Mouse (Mus musculus) ES-Bruce4 (cell line): ENCODE results near the gene Abhd6. TPM values are rescaled to one million over a fixed set of nuclear protein-coding genes. Genes with fewer than 3 reads are reported as not detected.

ENCODE experiments used
- H3K27ac ChIP-seq: 2 replicates; pipeline ENCODE4 v1.5.1; 2012; ENCODE audit warnings: low read length, inconsistent platforms; ENCODE audit not compliant: insufficient read depth
- H3K27me3 ChIP-seq: 2 replicates; pipeline ENCODE4 v1.6.1; 2012; ENCODE audit warnings: mild to moderate bottlenecking, low read length, inconsistent platforms; ENCODE audit not compliant: control insufficient read depth, poor library complexity, insufficient read depth, severe bottlenecking
- H3K36me3 ChIP-seq: 2 replicates; pipeline ENCODE4 v1.6.1; 2012; ENCODE audit warnings: inconsistent platforms, mild to moderate bottlenecking, low read length, moderate library complexity; ENCODE audit not compliant: control insufficient read depth, poor library complexity, insufficient read depth, severe bottlenecking
- H3K4me1 ChIP-seq: one replicate; pipeline ENCODE4 v1.8.1; 2011; ENCODE audit warnings: low read length; ENCODE audit not compliant: control insufficient read depth, insufficient read depth
- H3K4me3 ChIP-seq: 2 replicates; pipeline ENCODE4 v1.5.1; 2011; ENCODE audit warnings: low read depth, mild to moderate bottlenecking, low read length
- H3K9ac ChIP-seq: 2 replicates; pipeline ENCODE4 v1.6.1; 2012; ENCODE audit warnings: low read depth, mild to moderate bottlenecking, inconsistent platforms; ENCODE audit not compliant: poor library complexity, severe bottlenecking
- H3K9me3 ChIP-seq: replicated peaks from 2 replicates; pipeline ENCODE4 v1.6.1; 2012; ENCODE audit warnings: mild to moderate bottlenecking, low read length, inconsistent platforms; ENCODE audit not compliant: control insufficient read depth, poor library complexity, insufficient read depth, severe bottlenecking
- CTCF ChIP-seq: IDR thresholded peaks from one replicate; pipeline ENCODE4 v1.8.1; 2011; ENCODE audit warnings: low read depth, low read length
- EP300 ChIP-seq: IDR thresholded peaks from 2 replicates; pipeline ENCODE4 v1.6.1; 2011; ENCODE audit warnings: low read depth, low read length; ENCODE audit not compliant: insufficient read depth
- POLR2A ChIP-seq: IDR thresholded peaks from one replicate; pipeline ENCODE4 v1.8.1; 2011; ENCODE audit warnings: low read length; ENCODE audit not compliant: insufficient read depth
- polyA plus RNA-seq: library from polyadenylated mRNA; stranded (reverse); fragments of >200 nt; gene quantifications from 2 replicates; pipeline ENCODE4 v1.2.4, GENCODE M21; 2011; ENCODE audit warnings: low read depth; ENCODE audit not compliant: missing spikeins, insufficient read depth, insufficient read length

Gene Abhd6
- polyA plus RNA-seq, 1 experiment, result 12.6 TPM

DNA sequence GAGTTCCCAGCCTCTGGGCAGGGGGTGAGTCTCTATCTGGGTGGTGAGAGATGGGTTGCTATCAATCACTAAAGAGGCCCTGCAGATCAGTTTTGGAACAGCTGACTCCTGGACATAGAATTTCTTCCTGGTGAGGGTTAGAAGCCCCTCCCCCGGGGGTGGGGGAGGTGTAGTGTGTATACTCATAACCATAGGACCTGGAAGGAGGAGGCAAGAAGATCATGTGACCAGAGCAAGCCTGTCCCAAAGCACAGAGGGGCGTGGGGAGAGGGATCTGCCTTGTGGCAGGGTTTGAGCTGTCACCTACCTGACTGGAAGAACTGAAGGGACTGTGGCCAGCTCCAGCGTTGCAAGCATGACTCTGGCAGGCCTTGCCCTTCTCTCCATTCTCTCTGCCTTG is 59.4 kb downstream of the Abhd6 start:
- no peak overlapping the region for H3K4me3 ChIP-seq
- peaks cover 1% of the 10 kb centered on the region for H3K4me1 ChIP-seq
- no peaks in the 10 kb centered on the region for H3K27me3 ChIP-seq
- H3K27ac ChIP-seq, result no peak overlapping the region; the same call in 1 of the 2 replicates
- no peaks in the 10 kb centered on the region for H3K36me3 ChIP-seq
- H3K9me3 ChIP-seq, result no peaks in the 10 kb centered on the region
- TF ChIP-seq CTCF (no peak), EP300 (0 out of 2 replicates have a peak, but pooled peaks have one; percentile 21)
- H3K9ac ChIP-seq, result no peak overlapping the region; the same call in 1 of the 2 replicates

DNA sequence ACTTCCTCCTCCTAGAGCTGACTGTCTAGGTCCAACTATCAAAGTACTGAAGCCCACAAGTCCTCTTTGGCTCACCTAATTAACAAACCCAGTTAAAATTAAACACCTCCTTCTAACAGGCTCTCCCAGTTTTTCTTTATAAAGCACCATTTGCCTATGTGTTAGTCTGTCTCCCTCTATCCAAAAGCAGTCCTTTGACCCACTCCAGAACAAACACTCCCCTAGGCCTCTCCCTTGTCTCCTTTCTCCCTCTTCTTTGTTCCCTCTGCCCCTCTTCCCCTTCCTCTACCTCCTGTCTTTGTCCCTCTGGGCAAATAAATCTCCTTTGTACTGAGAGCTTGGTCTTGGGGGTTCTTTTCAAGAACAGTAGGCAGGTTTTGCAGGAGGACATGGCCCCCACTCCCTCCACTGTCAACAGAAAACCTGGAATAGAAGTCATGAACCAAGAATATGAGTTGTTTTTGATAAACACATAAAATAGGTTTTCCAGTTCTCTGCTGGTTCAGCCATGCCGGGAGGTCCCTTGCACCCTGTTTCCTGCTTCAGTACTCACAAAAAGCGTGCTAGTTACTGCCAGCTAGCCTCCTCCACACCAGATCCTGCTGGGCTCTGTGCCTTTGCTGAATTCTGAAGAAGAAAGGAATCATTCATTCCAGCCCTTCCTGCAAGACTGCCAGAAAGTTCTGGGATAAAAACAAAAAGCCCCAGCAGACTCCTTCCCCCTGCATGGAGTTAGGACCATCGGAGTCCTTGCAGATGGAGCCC is 60.0 kb downstream of the Abhd6 start:
- Histone ChIP-seq H3K36me3 (no peaks in the 10 kb centered on the region), H3K27ac (no peak overlapping the region), H3K9me3 (no peaks in the 10 kb centered on the region), H3K4me3 (no peak overlapping the region), H3K27me3 (no peaks in the 10 kb centered on the region), H3K4me1 (peaks cover 1% of the 10 kb centered on the region), H3K9ac (no peak overlapping the region)
- no peak for TF ChIP-seq POLR2A
- no peak for TF ChIP-seq EP300
- TF ChIP-seq CTCF, result no peak

DNA sequence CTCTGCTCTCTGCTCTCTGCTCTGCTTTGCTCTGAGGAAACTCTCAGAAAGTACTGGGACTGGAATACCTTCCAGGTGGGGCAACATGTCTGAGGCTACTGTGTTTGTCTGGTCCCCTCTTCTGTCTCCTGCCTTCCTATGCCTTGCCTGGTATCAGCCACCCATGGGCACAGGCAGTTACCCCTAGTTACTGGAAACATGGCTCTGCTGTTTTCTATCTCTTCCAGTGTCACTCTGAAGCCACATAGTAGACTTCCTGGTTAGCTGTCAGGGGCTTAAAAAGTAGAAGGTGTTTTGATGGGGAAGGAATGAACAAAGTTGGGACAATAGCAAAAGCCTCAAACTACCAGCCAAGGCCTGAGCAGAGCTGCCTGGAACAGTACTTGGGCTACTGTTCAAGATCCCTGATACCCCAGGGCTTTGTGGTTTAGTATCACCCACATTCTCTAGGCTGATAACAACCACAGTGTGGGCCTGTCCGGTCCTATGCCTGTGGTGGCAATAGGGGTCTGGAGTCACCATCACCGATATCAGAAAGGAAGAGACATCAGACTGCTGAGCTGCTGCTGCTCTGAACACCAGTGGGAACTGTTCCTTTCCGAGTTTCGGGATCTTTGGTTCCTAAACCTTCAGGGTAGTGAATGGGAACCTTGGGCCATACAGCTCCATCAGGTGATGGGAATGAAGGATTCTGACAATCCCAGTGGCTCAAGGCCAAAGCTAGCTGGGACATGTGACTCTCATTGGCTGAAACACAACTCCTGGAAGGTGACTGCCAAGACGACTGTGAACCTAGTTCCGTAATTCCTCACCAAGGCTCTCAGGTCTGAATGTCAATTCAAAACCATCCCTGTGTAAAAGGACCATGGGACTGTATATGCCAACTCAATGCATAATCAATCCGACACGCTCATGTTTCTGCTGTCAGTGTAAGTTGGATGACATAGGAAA is 61.4 kb downstream of the Abhd6 start:
- Histone ChIP-seq H3K27ac (no peak overlapping the region), H3K27me3 (no peaks in the 10 kb centered on the region), H3K36me3 (no peaks in the 10 kb centered on the region), H3K4me1 (peaks cover 1% of the 10 kb centered on the region), H3K9ac (no peak overlapping the region), H3K4me3 (no peak overlapping the region), H3K9me3 (no peaks in the 10 kb centered on the region)
- TF ChIP-seq EP300 (no peak), CTCF (no peak), POLR2A (no peak)

DNA sequence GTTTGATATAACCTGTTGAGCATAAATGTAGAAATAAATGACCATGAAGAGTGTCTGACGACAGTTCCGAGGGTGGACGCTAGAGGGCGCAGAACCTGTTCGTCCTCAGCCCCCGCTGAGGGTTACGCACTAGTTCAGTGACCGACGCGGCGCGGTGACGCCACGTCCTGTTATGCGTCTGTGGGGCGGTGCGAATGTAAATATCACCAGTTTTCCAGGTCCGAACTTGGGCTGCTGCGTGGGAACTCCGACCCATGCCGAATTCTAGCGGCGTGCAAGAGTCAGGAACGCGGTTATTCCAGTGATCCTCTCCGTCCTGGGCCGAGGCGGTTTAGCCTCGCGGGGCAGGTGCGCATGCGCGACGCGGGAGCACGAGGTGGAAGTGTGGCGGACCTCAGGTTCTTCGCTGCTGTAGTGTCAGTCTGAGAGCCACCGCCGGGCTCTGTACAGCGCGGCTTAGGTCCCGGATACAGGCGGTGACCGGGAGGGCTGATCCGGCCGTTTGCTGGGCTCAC is 77.5 kb downstream of the Abhd6 start, which contains the start of gene Rpp14:
Gene Rpp14, plus strand, starts transcription at position 203 of the 515 bp plus-strand sequence.
- Histone ChIP-seq H3K4me3 (peak within 1 kb of the TSS; percentile 93), H3K4me1 (no peaks in the 10 kb centered on the region), H3K27me3 (no peaks in the 10 kb centered on the region), H3K27ac (peak within 1 kb of the TSS; percentile 64), H3K9ac (peak within 1 kb of the TSS; percentile 55), H3K9me3 (no peaks in the 10 kb centered on the region), H3K36me3 (peaks cover 13% of the 10 kb centered on the region)
- TF ChIP-seq EP300 (peak; percentile 75), POLR2A (peak; percentile 56), CTCF (peak; percentile 98)

DNA sequence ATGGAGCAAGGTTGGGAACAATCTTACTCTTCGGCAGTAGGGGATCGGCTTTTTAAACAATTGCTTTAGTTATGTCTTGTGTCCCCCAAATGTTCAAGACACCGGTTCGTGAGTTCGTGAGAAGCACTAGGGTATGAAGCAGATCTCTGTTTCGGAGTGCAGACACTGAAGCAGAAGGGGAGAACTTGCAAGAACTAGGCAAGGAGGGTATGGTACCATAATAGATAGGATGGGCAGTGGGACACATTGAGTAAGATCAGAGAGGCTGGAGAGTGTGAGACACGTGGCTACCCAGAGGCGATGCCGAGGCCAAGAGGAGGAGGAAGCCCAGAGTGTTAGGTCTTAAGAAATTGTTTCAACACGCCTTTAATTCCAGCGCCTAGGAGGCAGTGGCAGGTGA is 78.0 kb downstream of the Abhd6 start:
- no peak for TF ChIP-seq POLR2A
- TF ChIP-seq CTCF, result no peak
- no peak for TF ChIP-seq EP300
- Histone ChIP-seq H3K36me3 (peaks cover 18% of the 10 kb centered on the region), H3K27me3 (no peaks in the 10 kb centered on the region), H3K27ac (peak overlapping the region; percentile 64; the same call in 1 of the 2 replicates), H3K9me3 (no peaks in the 10 kb centered on the region), H3K4me1 (no peaks in the 10 kb centered on the region), H3K9ac (peak overlapping the region; percentile 55), H3K4me3 (peak overlapping the region; percentile 93)
